Mouse (Mus musculus): Measurements from ENCODE around the gene Hmgn3. TPM values are rescaled to one million over a fixed set of nuclear protein-coding genes. Genes with fewer than 3 reads are reported as not detected.

Gene Hmgn3
- polyA plus RNA-seq, 1 experiment from 2014 or later, result 113 TPM

GRCm38 (mm10) chr9:83097816-83098215 lies 48.7 kb downstream of the Hmgn3 start:
- ATAC-seq (replicated peaks; ENCODE audit: low FRiP score), result no peak
- H3K27me3 ChIP-seq, result no peaks in the 10 kb centered on the region
- no peak overlapping the region for H3K9ac ChIP-seq
- no peaks in the 10 kb centered on the region for H3K4me1 ChIP-seq
- H3K36me3 ChIP-seq, result no peaks in the 10 kb centered on the region
- H3K27ac ChIP-seq, result no peak overlapping the region
- 79% methylated on average over 8 of the region's 8 CpGs for WGBS
- no peak overlapping the region for H3K4me2 ChIP-seq
- no peaks in the 10 kb centered on the region for H3K9me3 ChIP-seq (replicated peaks)
- H3K4me3 ChIP-seq (replicated peaks), result no peak overlapping the region

GRCm38 (mm10) chr9:83094649-83095336 lies 51.7 kb downstream of the Hmgn3 start:
- Histone ChIP-seq H3K9ac (no peak overlapping the region), H3K4me2 (no peak overlapping the region), H3K4me1 (no peaks in the 10 kb centered on the region), H3K9me3 (replicated peaks) (no peaks in the 10 kb centered on the region), H3K4me3 (replicated peaks) (no peak overlapping the region), H3K27me3 (no peaks in the 10 kb centered on the region), H3K36me3 (no peaks in the 10 kb centered on the region), H3K27ac (no peak overlapping the region)
- no peak for ATAC-seq (replicated peaks; ENCODE audit: low FRiP score)
- 67% methylated on average over 3 of the region's 3 CpGs for WGBS

- WGBS, result 44% methylated on average over 7 of the region's 7 CpGs
- 0 out of 2 replicates have a peak overlapping the region, but pooled peaks have one; percentile 15 for H3K27ac ChIP-seq
- ATAC-seq (replicated peaks; ENCODE audit: low FRiP score), result peak; percentile 91
Measured at GRCm38 (mm10) chr9:83083790-83084469, 62.6 kb downstream of the Hmgn3 start.

GRCm38 (mm10) chr9:83083091-83083490 lies 63.4 kb downstream of the Hmgn3 start:
- no peaks in the 10 kb centered on the region for H3K9me3 ChIP-seq (replicated peaks)
- H3K9ac ChIP-seq, result no peak overlapping the region
- H3K4me3 ChIP-seq (replicated peaks), result no peak overlapping the region
- no peak for ATAC-seq (replicated peaks; ENCODE audit: low FRiP score)
- no peak overlapping the region for H3K4me2 ChIP-seq
- H3K27ac ChIP-seq, result no peak overlapping the region
- H3K27me3 ChIP-seq, result no peaks in the 10 kb centered on the region
- peaks cover 10% of the 10 kb centered on the region for H3K4me1 ChIP-seq
- WGBS, result 37% methylated on average over 5 of the region's 5 CpGs
- no peaks in the 10 kb centered on the region for H3K36me3 ChIP-seq

More at GRCm38 (mm10) chr9:83083790-83084469, 62.6 kb downstream of the Hmgn3 start:
- no peak overlapping the region for H3K4me3 ChIP-seq (replicated peaks)
- H3K9ac ChIP-seq, result no peak overlapping the region
- H3K36me3 ChIP-seq, result no peaks in the 10 kb centered on the region
- H3K9me3 ChIP-seq (replicated peaks), result no peaks in the 10 kb centered on the region
- H3K27me3 ChIP-seq, result no peaks in the 10 kb centered on the region
- peaks cover 10% of the 10 kb centered on the region for H3K4me1 ChIP-seq
- H3K4me2 ChIP-seq, result no peak overlapping the region

GRCm38 (mm10) chr9:83082296-83082695 lies 64.2 kb downstream of the Hmgn3 start:
- Histone ChIP-seq H3K36me3 (no peaks in the 10 kb centered on the region), H3K9ac (no peak overlapping the region), H3K27ac (no peak overlapping the region), H3K9me3 (replicated peaks) (no peaks in the 10 kb centered on the region), H3K4me3 (replicated peaks) (no peak overlapping the region), H3K4me1 (peaks cover 10% of the 10 kb centered on the region), H3K27me3 (no peaks in the 10 kb centered on the region), H3K4me2 (no peak overlapping the region)
- no peak for ATAC-seq (replicated peaks; ENCODE audit: low FRiP score)
- WGBS, result 85% methylated on average over 6 of the region's 6 CpGs

GRCm38 (mm10) chr9:83079724-83080123 lies 66.8 kb downstream of the Hmgn3 start:
- Histone ChIP-seq H3K27me3 (no peaks in the 10 kb centered on the region), H3K4me3 (replicated peaks) (no peak overlapping the region), H3K9ac (no peak overlapping the region), H3K4me2 (no peak overlapping the region), H3K4me1 (peaks cover 8% of the 10 kb centered on the region), H3K27ac (no peak overlapping the region), H3K36me3 (no peaks in the 10 kb centered on the region), H3K9me3 (replicated peaks) (no peaks in the 10 kb centered on the region)
- WGBS, result 92% methylated on average over 3 of the region's 3 CpGs
- ATAC-seq (replicated peaks; ENCODE audit: low FRiP score), result no peak

- whole genome bisulfite sequencing, result 82% methylated on average over 5 of the region's 5 CpGs
- Histone ChIP-seq H3K27ac (no peak overlapping the region), H3K36me3 (no peaks in the 10 kb centered on the region), H3K4me1 (no peaks in the 10 kb centered on the region), H3K4me2 (no peak overlapping the region), H3K9ac (no peak overlapping the region), H3K4me3 (replicated peaks) (no peak overlapping the region), H3K27me3 (no peaks in the 10 kb centered on the region), H3K9me3 (replicated peaks) (no peaks in the 10 kb centered on the region)
- ATAC-seq (replicated peaks; ENCODE audit: low FRiP score), result no peak
Measured at GRCm38 (mm10) chr9:83068246-83068645, 78.2 kb downstream of the Hmgn3 start.

- Histone ChIP-seq H3K27me3 (no peaks in the 10 kb centered on the region), H3K9me3 (replicated peaks) (no peaks in the 10 kb centered on the region), H3K27ac (no peak overlapping the region), H3K4me1 (peaks cover 7% of the 10 kb centered on the region; the same call in 1 of the 2 replicates), H3K9ac (no peak overlapping the region), H3K36me3 (no peaks in the 10 kb centered on the region), H3K4me3 (replicated peaks) (no peak overlapping the region), H3K4me2 (no peak overlapping the region)
- ATAC-seq (replicated peaks; ENCODE audit: low FRiP score), result no peak
- WGBS, result 72% methylated on average over 11 of the region's 11 CpGs
Measured at GRCm38 (mm10) chr9:83061289-83061688, 85.2 kb downstream of the Hmgn3 start.

Other genes starting within 250 kb of the Hmgn3 start
- 93.8 and 95.8 TPM in 2 replicates for gene Phip, start 171.2 kb downstream of the Hmgn3 start, polyA plus RNA-seq (2015; fragmentation: Nextera tagmentation; extraction: Ambion mirVana)